Mouse (Mus musculus): Measurements from ENCODE around the gene Ptprd. TPM values are rescaled to one million over a fixed set of nuclear protein-coding genes. Genes with fewer than 3 reads are reported as not detected.

Ptprd gene
- polyA plus RNA-seq, 1 experiment from 2014 or later = 14.0 TPM

DNA sequence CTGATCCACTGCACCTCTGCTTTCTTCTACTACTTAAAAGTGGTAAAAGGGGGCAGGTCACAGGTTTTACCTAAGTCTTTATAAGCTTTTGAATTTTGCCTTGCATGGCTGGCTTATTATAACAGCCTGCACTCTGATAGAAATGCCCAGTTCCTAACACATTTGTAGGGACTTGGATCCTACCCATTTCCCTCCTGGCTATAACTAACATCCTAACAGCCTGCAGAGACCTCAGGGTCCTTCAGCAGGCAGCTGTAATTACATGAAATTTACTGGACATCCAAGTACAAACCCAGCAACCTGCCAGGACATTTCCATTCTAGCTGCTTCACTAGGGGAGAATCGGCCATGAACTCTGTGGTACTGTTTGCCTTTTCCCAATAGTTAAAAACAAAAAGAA, 1751.2 kb downstream of the Ptprd start:
- H3K9ac ChIP-seq (ENCODE audit: low read depth, low read length) = no peak overlapping the region
- peak overlapping the region; percentile 37; the same call in 1 of the 2 replicates for H3K27ac ChIP-seq (ENCODE audit: low read depth, low read length)
- H3K4me3 ChIP-seq (ENCODE audit: low read depth, low read length) = no peak overlapping the region
- H3K4me2 ChIP-seq = no peak overlapping the region
- H3K4me1 ChIP-seq (ENCODE audit: control insufficient read depth, insufficient read depth, low read length) = peaks cover 22% of the 10 kb centered on the region; the same call in 1 of the 2 replicates
- 82% methylated on average over 1 of the region's 1 CpGs for WGBS (ENCODE audit: insufficient replicate concordance)
- H3K27me3 ChIP-seq (ENCODE audit: control insufficient read depth, insufficient read depth, low read length) = no peaks in the 10 kb centered on the region
- no peaks in the 10 kb centered on the region for H3K9me3 ChIP-seq (replicated peaks; ENCODE audit: control insufficient read depth, low read length)
- ATAC-seq (replicated peaks; ENCODE audit: insufficient number of reproducible peaks, low FRiP score, low TSS enrichment) = no peak
- H3K36me3 ChIP-seq (ENCODE audit: control insufficient read depth, insufficient read depth, low read length) = no peaks in the 10 kb centered on the region

DNA sequence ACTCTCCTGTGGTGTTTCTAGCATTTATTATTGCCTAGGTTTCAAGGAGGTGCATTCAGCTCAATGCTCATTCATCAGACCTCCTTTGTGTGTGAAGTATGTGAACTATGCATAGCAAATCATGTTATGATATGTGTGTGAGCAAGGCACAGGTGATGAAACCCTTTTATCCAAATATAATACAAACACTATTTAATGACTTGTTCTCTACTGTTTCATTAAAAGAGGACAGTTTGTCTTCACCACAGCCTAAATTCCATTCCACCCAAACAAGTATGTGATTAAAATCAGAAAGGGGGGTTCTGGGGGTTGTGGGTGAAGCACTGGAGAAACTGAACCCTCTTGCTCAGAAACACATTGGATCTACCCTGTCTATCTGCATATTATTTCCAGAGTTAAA, 1752.1 kb downstream of the Ptprd start:
- Histone ChIP-seq H3K27ac (ENCODE audit: low read depth, low read length) (no peak overlapping the region), H3K4me3 (ENCODE audit: low read depth, low read length) (no peak overlapping the region), H3K4me2 (no peak overlapping the region), H3K9me3 (replicated peaks; ENCODE audit: control insufficient read depth, low read length) (no peaks in the 10 kb centered on the region), H3K27me3 (ENCODE audit: control insufficient read depth, insufficient read depth, low read length) (no peaks in the 10 kb centered on the region), H3K4me1 (ENCODE audit: control insufficient read depth, insufficient read depth, low read length) (peaks cover 22% of the 10 kb centered on the region; the same call in 1 of the 2 replicates), H3K36me3 (ENCODE audit: control insufficient read depth, insufficient read depth, low read length) (no peaks in the 10 kb centered on the region), H3K9ac (ENCODE audit: low read depth, low read length) (no peak overlapping the region)
- no peak for ATAC-seq (replicated peaks; ENCODE audit: insufficient number of reproducible peaks, low FRiP score, low TSS enrichment)

GRCm38 (mm10) chr4:76452286-76452685, 1759.5 kb downstream of the Ptprd start:
- H3K4me2 ChIP-seq = no peak overlapping the region
- WGBS (ENCODE audit: insufficient replicate concordance) = 66% methylated on average over 4 of the region's 4 CpGs

GRCm38 (mm10) chr4:76451019-76451552, 1760.7 kb downstream of the Ptprd start:
- ATAC-seq (replicated peaks; ENCODE audit: insufficient number of reproducible peaks, low FRiP score, low TSS enrichment) = no peak
- no peaks in the 10 kb centered on the region for H3K27me3 ChIP-seq (ENCODE audit: control insufficient read depth, insufficient read depth, low read length)
- 0 out of 2 replicates have a peak overlapping the region, but pooled peaks have one; percentile 12 for H3K27ac ChIP-seq (ENCODE audit: low read depth, low read length)
- peak overlapping the region; percentile 74 for H3K4me2 ChIP-seq
- no peaks in the 10 kb centered on the region for H3K36me3 ChIP-seq (ENCODE audit: control insufficient read depth, insufficient read depth, low read length)
- no peaks in the 10 kb centered on the region for H3K9me3 ChIP-seq (replicated peaks; ENCODE audit: control insufficient read depth, low read length)
- peak overlapping the region; percentile 84 for H3K4me3 ChIP-seq (ENCODE audit: low read depth, low read length)
- WGBS (ENCODE audit: insufficient replicate concordance) = 33% methylated on average over 8 of the region's 8 CpGs
- H3K9ac ChIP-seq (ENCODE audit: low read depth, low read length) = no peak overlapping the region
- peaks cover 8% of the 10 kb centered on the region; the same call in 1 of the 2 replicates for H3K4me1 ChIP-seq (ENCODE audit: control insufficient read depth, insufficient read depth, low read length)

More at GRCm38 (mm10) chr4:76452286-76452685, 1759.5 kb downstream of the Ptprd start:
- H3K9me3 ChIP-seq (replicated peaks; ENCODE audit: control insufficient read depth, low read length) = no peaks in the 10 kb centered on the region
- H3K4me3 ChIP-seq (ENCODE audit: low read depth, low read length) = no peak overlapping the region
- ATAC-seq (replicated peaks; ENCODE audit: insufficient number of reproducible peaks, low FRiP score, low TSS enrichment) = no peak
- H3K9ac ChIP-seq (ENCODE audit: low read depth, low read length) = no peak overlapping the region
- H3K27ac ChIP-seq (ENCODE audit: low read depth, low read length) = no peak overlapping the region
- H3K4me1 ChIP-seq (ENCODE audit: control insufficient read depth, insufficient read depth, low read length) = peaks cover 8% of the 10 kb centered on the region; the same call in 1 of the 2 replicates
- no peaks in the 10 kb centered on the region for H3K36me3 ChIP-seq (ENCODE audit: control insufficient read depth, insufficient read depth, low read length)
- no peaks in the 10 kb centered on the region for H3K27me3 ChIP-seq (ENCODE audit: control insufficient read depth, insufficient read depth, low read length)

GRCm38 (mm10) chr4:76450351-76451018, 1761.3 kb downstream of the Ptprd start:
- WGBS (ENCODE audit: insufficient replicate concordance) = under 1% methylated on average over 34 of the region's 34 CpGs
- peak overlapping the region; percentile 74 for H3K4me2 ChIP-seq
- no peaks in the 10 kb centered on the region for H3K36me3 ChIP-seq (ENCODE audit: control insufficient read depth, insufficient read depth, low read length)
- H3K9me3 ChIP-seq (replicated peaks; ENCODE audit: control insufficient read depth, low read length) = no peaks in the 10 kb centered on the region
- peak overlapping the region; percentile 91 for H3K27ac ChIP-seq (ENCODE audit: low read depth, low read length)
- peak overlapping the region; percentile 84 for H3K4me3 ChIP-seq (ENCODE audit: low read depth, low read length)
- peak overlapping the region; percentile 97 for H3K9ac ChIP-seq (ENCODE audit: low read depth, low read length)
- ATAC-seq (replicated peaks; ENCODE audit: insufficient number of reproducible peaks, low FRiP score, low TSS enrichment) = peak; percentile 71
- H3K4me1 ChIP-seq (ENCODE audit: control insufficient read depth, insufficient read depth, low read length) = peaks cover 5% of the 10 kb centered on the region; the same call in 1 of the 2 replicates
- no peaks in the 10 kb centered on the region for H3K27me3 ChIP-seq (ENCODE audit: control insufficient read depth, insufficient read depth, low read length)

GRCm38 (mm10) chr4:76449466-76450350, 1762.1 kb downstream of the Ptprd start:
- under 1% methylated on average over 60 of the region's 99 CpGs for WGBS (ENCODE audit: insufficient replicate concordance)
- Histone ChIP-seq H3K36me3 (ENCODE audit: control insufficient read depth, insufficient read depth, low read length) (no peaks in the 10 kb centered on the region), H3K27me3 (ENCODE audit: control insufficient read depth, insufficient read depth, low read length) (no peaks in the 10 kb centered on the region), H3K4me1 (ENCODE audit: control insufficient read depth, insufficient read depth, low read length) (peaks cover 5% of the 10 kb centered on the region; the same call in 1 of the 2 replicates), H3K9ac (ENCODE audit: low read depth, low read length) (peak overlapping the region; percentile 97), H3K9me3 (replicated peaks; ENCODE audit: control insufficient read depth, low read length) (no peaks in the 10 kb centered on the region), H3K4me2 (peak overlapping the region; percentile 74), H3K4me3 (ENCODE audit: low read depth, low read length) (peak overlapping the region; percentile 84), H3K27ac (ENCODE audit: low read depth, low read length) (peak overlapping the region; percentile 91)
- peak; percentile 75 for ATAC-seq (replicated peaks; ENCODE audit: insufficient number of reproducible peaks, low FRiP score, low TSS enrichment)

- peak overlapping the region; percentile 84 for H3K4me3 ChIP-seq (ENCODE audit: low read depth, low read length)
- ATAC-seq (replicated peaks; ENCODE audit: insufficient number of reproducible peaks, low FRiP score, low TSS enrichment) = no peak
- H3K9me3 ChIP-seq (replicated peaks; ENCODE audit: control insufficient read depth, low read length) = no peaks in the 10 kb centered on the region
- H3K4me1 ChIP-seq (ENCODE audit: control insufficient read depth, insufficient read depth, low read length) = peaks cover 8% of the 10 kb centered on the region; the same call in 1 of the 2 replicates
- WGBS (ENCODE audit: insufficient replicate concordance) = under 1% methylated on average over 24 of the region's 24 CpGs
- no peaks in the 10 kb centered on the region for H3K36me3 ChIP-seq (ENCODE audit: control insufficient read depth, insufficient read depth, low read length)
- H3K4me2 ChIP-seq = peak overlapping the region; percentile 74
- H3K9ac ChIP-seq (ENCODE audit: low read depth, low read length) = peak overlapping the region; percentile 97
- peak overlapping the region; percentile 91 for H3K27ac ChIP-seq (ENCODE audit: low read depth, low read length)
- no peaks in the 10 kb centered on the region for H3K27me3 ChIP-seq (ENCODE audit: control insufficient read depth, insufficient read depth, low read length)
Measured at GRCm38 (mm10) chr4:76448678-76449465, 1762.9 kb downstream of the Ptprd start.

GRCm38 (mm10) chr4:76447396-76447795, 1764.4 kb downstream of the Ptprd start:
- Histone ChIP-seq H3K4me2 (no peak overlapping the region), H3K4me3 (ENCODE audit: low read depth, low read length) (no peak overlapping the region)
- ATAC-seq (replicated peaks; ENCODE audit: insufficient number of reproducible peaks, low FRiP score, low TSS enrichment) = no peak

More at GRCm38 (mm10) chr4:76447396-76447795, 1764.4 kb downstream of the Ptprd start:
- Histone ChIP-seq H3K27ac (ENCODE audit: low read depth, low read length) (no peak overlapping the region), H3K36me3 (ENCODE audit: control insufficient read depth, insufficient read depth, low read length) (no peaks in the 10 kb centered on the region), H3K4me1 (ENCODE audit: control insufficient read depth, insufficient read depth, low read length) (peaks cover 8% of the 10 kb centered on the region; the same call in 1 of the 2 replicates), H3K27me3 (ENCODE audit: control insufficient read depth, insufficient read depth, low read length) (no peaks in the 10 kb centered on the region), H3K9ac (ENCODE audit: low read depth, low read length) (no peak overlapping the region), H3K9me3 (replicated peaks; ENCODE audit: control insufficient read depth, low read length) (no peaks in the 10 kb centered on the region)
